Mouse (Mus musculus): Measurements from ENCODE around the gene Dhrs7b. TPM values are rescaled to one million over a fixed set of nuclear protein-coding genes. Genes with fewer than 3 reads are reported as not detected.
"Not testable (repeated sequence)": the region's sequence is repeated elsewhere in the genome, so short reads cannot be mapped to it uniquely, and the experiment has no call there.

Dhrs7b gene
- total and polyA plus RNA-seq, 2 experiments from 2014 or later: 22.9 to 28.4 TPM

GRCm38 (mm10) chr11:60864916-60865315, 34.5 kb downstream of the Dhrs7b start:
- H3K27ac ChIP-seq (ENCODE audit: low read depth): no peak overlapping the region; the same call in 1 of the 2 replicates
- peaks cover 38% of the 10 kb centered on the region for H3K36me3 ChIP-seq (replicated peaks; ENCODE audit: control insufficient read depth, insufficient read depth, low read length)
- ATAC-seq (ENCODE audit: insufficient read depth, low read depth): no peak
- H3K4me3 ChIP-seq (ENCODE audit: low read depth, low read length): no peak overlapping the region
- H3K9ac ChIP-seq (replicated peaks; ENCODE audit: low read depth, low read length): no peak overlapping the region
- no peaks in the 10 kb centered on the region for H3K9me3 ChIP-seq (replicated peaks; ENCODE audit: control insufficient read depth, low read length)
- 78% methylated on average over 14 of the region's 14 CpGs for whole genome bisulfite sequencing
- DNase-seq (ENCODE audit: low spot score): no peak
- no peaks in the 10 kb centered on the region for H3K27me3 ChIP-seq (ENCODE audit: control insufficient read depth, insufficient read depth, low read length)
- no peak overlapping the region for H3K4me2 ChIP-seq (ENCODE audit: low read depth, low read length)
- peaks cover 38% of the 10 kb centered on the region for H3K4me1 ChIP-seq (ENCODE audit: control insufficient read depth, insufficient read depth)
- no peak for TF ChIP-seq CTCF (IDR thresholded peaks at IDR 0.05; ENCODE audit: low read depth)
- no peak for TF ChIP-seq EP300 (IDR thresholded peaks at IDR 0.05; ENCODE audit: low read depth)

- DNase-seq (ENCODE audit: low spot score): no peak
- Histone ChIP-seq H3K27me3 (ENCODE audit: control insufficient read depth, insufficient read depth, low read length) (no peaks in the 10 kb centered on the region), H3K4me3 (ENCODE audit: low read depth, low read length) (no peak overlapping the region), H3K27ac (ENCODE audit: low read depth) (no peak overlapping the region), H3K4me2 (ENCODE audit: low read depth, low read length) (no peak overlapping the region), H3K36me3 (replicated peaks; ENCODE audit: control insufficient read depth, insufficient read depth, low read length) (peaks cover 33% of the 10 kb centered on the region), H3K4me1 (ENCODE audit: control insufficient read depth, insufficient read depth) (peaks cover 39% of the 10 kb centered on the region), H3K9ac (replicated peaks; ENCODE audit: low read depth, low read length) (no peak overlapping the region), H3K9me3 (replicated peaks; ENCODE audit: control insufficient read depth, low read length) (no peaks in the 10 kb centered on the region)
- WGBS: 43% methylated on average over 2 of the region's 2 CpGs
- no peak for TF ChIP-seq CTCF (IDR thresholded peaks at IDR 0.05; ENCODE audit: low read depth)
- TF ChIP-seq EP300 (IDR thresholded peaks at IDR 0.05; ENCODE audit: low read depth): no peak
- no peak for ATAC-seq (ENCODE audit: insufficient read depth, low read depth)
These were observed 35.6 kb downstream of the Dhrs7b start for GRCm38 (mm10) chr11:60866021-60866420.

- Histone ChIP-seq H3K9ac (replicated peaks; ENCODE audit: low read depth, low read length) (no peak overlapping the region), H3K9me3 (replicated peaks; ENCODE audit: control insufficient read depth, low read length) (no peaks in the 10 kb centered on the region), H3K27me3 (ENCODE audit: control insufficient read depth, insufficient read depth, low read length) (no peaks in the 10 kb centered on the region), H3K4me1 (ENCODE audit: control insufficient read depth, insufficient read depth) (peaks cover 48% of the 10 kb centered on the region), H3K4me3 (ENCODE audit: low read depth, low read length) (no peak overlapping the region), H3K4me2 (ENCODE audit: low read depth, low read length) (no peak overlapping the region), H3K36me3 (replicated peaks; ENCODE audit: control insufficient read depth, insufficient read depth, low read length) (peaks cover 21% of the 10 kb centered on the region), H3K27ac (ENCODE audit: low read depth) (no peak overlapping the region)
- ATAC-seq (ENCODE audit: insufficient read depth, low read depth) (no peak), DNase-seq (ENCODE audit: low spot score) (no peak)
- 82% methylated on average over 3 of the region's 3 CpGs for WGBS
- TF ChIP-seq EP300 (IDR thresholded peaks at IDR 0.05; ENCODE audit: low read depth) (no peak), CTCF (IDR thresholded peaks at IDR 0.05; ENCODE audit: low read depth) (no peak)
These were observed 37.0 kb downstream of the Dhrs7b start for GRCm38 (mm10) chr11:60867456-60867855.

GRCm38 (mm10) chr11:60867904-60868303, 37.5 kb downstream of the Dhrs7b start:
- Histone ChIP-seq H3K36me3 (replicated peaks; ENCODE audit: control insufficient read depth, insufficient read depth, low read length) (peaks cover 21% of the 10 kb centered on the region), H3K9me3 (replicated peaks; ENCODE audit: control insufficient read depth, low read length) (no peaks in the 10 kb centered on the region), H3K27ac (ENCODE audit: low read depth) (no peak overlapping the region), H3K27me3 (ENCODE audit: control insufficient read depth, insufficient read depth, low read length) (no peaks in the 10 kb centered on the region), H3K4me3 (ENCODE audit: low read depth, low read length) (no peak overlapping the region), H3K9ac (replicated peaks; ENCODE audit: low read depth, low read length) (no peak overlapping the region), H3K4me1 (ENCODE audit: control insufficient read depth, insufficient read depth) (peaks cover 50% of the 10 kb centered on the region), H3K4me2 (ENCODE audit: low read depth, low read length) (no peak overlapping the region)
- no peak for DNase-seq (ENCODE audit: low spot score)
- WGBS: 69% methylated on average over 8 of the region's 8 CpGs
- TF ChIP-seq EP300 (IDR thresholded peaks at IDR 0.05; ENCODE audit: low read depth) (no peak), CTCF (IDR thresholded peaks at IDR 0.05; ENCODE audit: low read depth) (no peak)
- ATAC-seq (ENCODE audit: insufficient read depth, low read depth): no peak

- ATAC-seq (ENCODE audit: insufficient read depth, low read depth); H3K4me2 ChIP-seq (ENCODE audit: low read depth, low read length); DNase-seq (ENCODE audit: low spot score); H3K9ac ChIP-seq (replicated peaks; ENCODE audit: low read depth, low read length); H3K27me3 ChIP-seq (ENCODE audit: control insufficient read depth, insufficient read depth, low read length); H3K9me3 ChIP-seq (replicated peaks; ENCODE audit: control insufficient read depth, low read length); H3K27ac ChIP-seq (ENCODE audit: low read depth); H3K4me3 ChIP-seq (ENCODE audit: low read depth, low read length): not testable (repeated sequence)
- 94% methylated on average over 6 of the region's 6 CpGs for WGBS
- peaks cover 10% of the 10 kb centered on the region for H3K36me3 ChIP-seq (replicated peaks; ENCODE audit: control insufficient read depth, insufficient read depth, low read length)
- peaks cover 48% of the 10 kb centered on the region for H3K4me1 ChIP-seq (ENCODE audit: control insufficient read depth, insufficient read depth)
These were observed 39.0 kb downstream of the Dhrs7b start for GRCm38 (mm10) chr11:60869471-60869870.

GRCm38 (mm10) chr11:60871409-60871808, 41.0 kb downstream of the Dhrs7b start:
- Histone ChIP-seq H3K4me3 (ENCODE audit: low read depth, low read length) (no peak overlapping the region), H3K9me3 (replicated peaks; ENCODE audit: control insufficient read depth, low read length) (no peaks in the 10 kb centered on the region), H3K4me2 (ENCODE audit: low read depth, low read length) (no peak overlapping the region), H3K27me3 (ENCODE audit: control insufficient read depth, insufficient read depth, low read length) (no peaks in the 10 kb centered on the region), H3K9ac (replicated peaks; ENCODE audit: low read depth, low read length) (no peak overlapping the region), H3K27ac (ENCODE audit: low read depth) (no peak overlapping the region), H3K4me1 (ENCODE audit: control insufficient read depth, insufficient read depth) (peaks cover 52% of the 10 kb centered on the region), H3K36me3 (replicated peaks; ENCODE audit: control insufficient read depth, insufficient read depth, low read length) (0 out of 2 replicates have a peak, but pooled peaks cover 3% of the 10 kb centered on the region)
- DNase-seq (ENCODE audit: low spot score) (peak; percentile 20), ATAC-seq (ENCODE audit: insufficient read depth, low read depth) (0 out of 2 replicates have a peak, but pooled peaks have one; percentile 32)
- TF ChIP-seq EP300 (IDR thresholded peaks at IDR 0.05; ENCODE audit: low read depth): no peak
- TF ChIP-seq CTCF (IDR thresholded peaks at IDR 0.05; ENCODE audit: low read depth): no peak
- WGBS: 27% methylated on average over 4 of the region's 4 CpGs

All from heart, postnatal 0 days (tissue).